Mouse (Mus musculus) kidney, adult 11 months (tissue): ENCODE data around the gene Cmah.

Experiments used
- DNase-seq: peaks from one replicate; pipeline ENCODE4 v3.0.0; 2022

Gene Cmah

GRCm38 (mm10) chr13:24519976-24520647, 192.9 kb downstream of the Cmah start:
- DNase-seq = no peak

GRCm38 (mm10) chr13:24520796-24521195, 193.6 kb downstream of the Cmah start:
- no peak for DNase-seq

- DNase-seq = no peak
Measured at GRCm38 (mm10) chr13:24521446-24522342, 194.5 kb downstream of the Cmah start.

- no peak for DNase-seq
Measured at GRCm38 (mm10) chr13:24522343-24522837, 195.2 kb downstream of the Cmah start.

GRCm38 (mm10) chr13:24523587-24524221, 196.5 kb downstream of the Cmah start:
- DNase-seq = no peak

- no peak for DNase-seq
Measured at GRCm38 (mm10) chr13:24524468-24524867, 197.3 kb downstream of the Cmah start.

GRCm38 (mm10) chr13:24525551-24525950, 198.3 kb downstream of the Cmah start:
- no peak for DNase-seq

- no peak for DNase-seq
Measured at GRCm38 (mm10) chr13:24526916-24527315, 199.7 kb downstream of the Cmah start.
